Mouse (Mus musculus): ENCODE results near the gene Ccdc97.

- TF ChIP-seq CTCF (conservative IDR thresholded peaks at IDR 0.05; ENCODE audit: insufficient read depth, insufficient read length, low read depth, low read length) (no peak), POLR2A (IDR thresholded peaks at IDR 0.05; ENCODE audit: low read depth, low read length) (no peak)
Measured at GRCm38 (mm10) chr7:25674297-25674696, 44.6 kb downstream of the Ccdc97 start.
